Mouse (Mus musculus) lung, postnatal 0 days (tissue): Measurements from ENCODE around the gene Fam83g. TPM values are rescaled to one million over a fixed set of nuclear protein-coding genes. Genes with fewer than 3 reads are reported as not detected.

Source experiments
- ATAC-seq: fragments of 200-750 bp; cut with Nextera tagmentation; 2 replicates; pipeline ENCODE4 v1.8.0; 2017; ENCODE audit warnings: moderate library complexity
- DNase-seq: peaks from one replicate; pipeline ENCODE4 v3.0.0-alpha.2; 2016; ENCODE audit warnings: low spot score
- H3K27ac ChIP-seq: fragments of 300-500 bp; sonication (generic); 2 replicates; pipeline ENCODE4 v1.5.1; 2014; ENCODE audit warnings: antibody characterized with exemption, mild to moderate bottlenecking, low read length, mixed read lengths
- H3K27me3 ChIP-seq: fragments of 300-500 bp; sonication (generic); replicated peaks from 2 replicates; pipeline ENCODE4 v1.6.1; 2014; ENCODE audit warnings: low read length, mixed read lengths; ENCODE audit not compliant: insufficient read depth
- H3K36me3 ChIP-seq: fragments of 300-500 bp; sonication (generic); 2 replicates; pipeline ENCODE4 v1.6.1; 2014; ENCODE audit warnings: low read length, mixed read lengths; ENCODE audit not compliant: insufficient read depth
- H3K4me1 ChIP-seq: fragments of 300-500 bp; sonication (generic); 2 replicates; pipeline ENCODE4 v1.6.1; 2014; ENCODE audit warnings: antibody characterized with exemption, low read depth, low read length, mixed read lengths; ENCODE audit not compliant: insufficient read depth
- H3K4me2 ChIP-seq: fragments of 300-500 bp; sonication (generic); replicated peaks from 2 replicates; pipeline ENCODE4 v1.6.1; 2014; ENCODE audit warnings: low read depth, mild to moderate bottlenecking, low read length, moderate library complexity, mixed read lengths
- H3K4me3 ChIP-seq: fragments of 300-500 bp; sonication (generic); 2 replicates; pipeline ENCODE4 v1.5.1; 2014; ENCODE audit warnings: low read depth, low read length
- H3K9ac ChIP-seq: fragments of 300-500 bp; sonication (generic); replicated peaks from 2 replicates; pipeline ENCODE4 v1.6.1; 2014; ENCODE audit warnings: low read depth, mild to moderate bottlenecking
- H3K9me3 ChIP-seq: fragments of 300-500 bp; sonication (generic); 2 replicates; pipeline ENCODE4 v1.6.1; 2016; ENCODE audit warnings: low read length, mixed read lengths
- CTCF ChIP-seq: IDR thresholded peaks from 2 replicates; pipeline ENCODE4 v1.5.1; 2016; ENCODE audit warnings: antibody characterized with exemption, mild to moderate bottlenecking
- EP300 ChIP-seq: IDR thresholded peaks from 2 replicates; pipeline ENCODE4 v1.6.1; 2016; ENCODE audit warnings: antibody characterized with exemption, mild to moderate bottlenecking, control low read depth
- WGBS: fragments of 180-500 bp; shearing (Covaris S2); extraction: QIAGEN DNeasy Blood & Tissue Kit; methylation state at CpG from one replicate; pipeline ENCODE4 v1.1.7; 2014; 5-methylcytosine and 5-hydroxymethylcytosine counted together
- polyA plus RNA-seq: library from polyadenylated mRNA; unstranded; fragments of >200 nt; fragmentation: Nextera tagmentation; extraction: Ambion mirVana; gene quantifications from 2 replicates; pipeline ENCODE4 v1.2.1, GENCODE M21; 2015

Fam83g gene
- polyA plus RNA-seq, 1 experiment from 2014 or later: 1.9 TPM

- H3K4me1 ChIP-seq: no peaks in the 10 kb centered on the region
- no peak overlapping the region for H3K27ac ChIP-seq
- no peak overlapping the region for H3K4me3 ChIP-seq
- ATAC-seq: no peak
- no peak overlapping the region for H3K9ac ChIP-seq
- 75% methylated on average over 3 of the region's 3 CpGs for WGBS
- no peaks in the 10 kb centered on the region for H3K36me3 ChIP-seq
- no peaks in the 10 kb centered on the region for H3K27me3 ChIP-seq
- H3K4me2 ChIP-seq: no peak overlapping the region
- no peak for DNase-seq
- TF ChIP-seq EP300 (no peak), CTCF (no peak)
- no peaks in the 10 kb centered on the region for H3K9me3 ChIP-seq
These were observed 25.0 kb downstream of the Fam83g start for GRCm38 (mm10) chr11:61708928-61709327.

- H3K4me2 ChIP-seq: no peak overlapping the region
- DNase-seq (no peak), ATAC-seq (no peak)
- 70% methylated on average over 15 of the region's 15 CpGs for WGBS
- no peaks in the 10 kb centered on the region for H3K36me3 ChIP-seq
- H3K4me3 ChIP-seq: no peak overlapping the region
- no peaks in the 10 kb centered on the region for H3K27me3 ChIP-seq
- H3K27ac ChIP-seq: no peak overlapping the region
- no peaks in the 10 kb centered on the region for H3K4me1 ChIP-seq
- no peaks in the 10 kb centered on the region for H3K9me3 ChIP-seq
- no peak for TF ChIP-seq EP300
- TF ChIP-seq CTCF: no peak
- no peak overlapping the region for H3K9ac ChIP-seq
These were observed 29.4 kb downstream of the Fam83g start for GRCm38 (mm10) chr11:61713157-61713855.

GRCm38 (mm10) chr11:61714346-61715117 is 30.6 kb downstream of the Fam83g start:
- 44% methylated on average over 11 of the region's 11 CpGs for WGBS
- ATAC-seq: peak; percentile 83
- Histone ChIP-seq H3K4me1 (no peaks in the 10 kb centered on the region), H3K36me3 (no peaks in the 10 kb centered on the region), H3K27ac (no peak overlapping the region), H3K4me2 (no peak overlapping the region), H3K4me3 (no peak overlapping the region), H3K9me3 (no peaks in the 10 kb centered on the region), H3K9ac (no peak overlapping the region), H3K27me3 (no peaks in the 10 kb centered on the region)
- no peak for TF ChIP-seq EP300
- TF ChIP-seq CTCF: peak; percentile 98
- DNase-seq: peak; percentile 86

- ATAC-seq (no peak), DNase-seq (no peak)
- H3K4me1 ChIP-seq: no peaks in the 10 kb centered on the region
- H3K27ac ChIP-seq: no peak overlapping the region
- H3K9ac ChIP-seq: no peak overlapping the region
- H3K4me3 ChIP-seq: no peak overlapping the region
- H3K27me3 ChIP-seq: no peaks in the 10 kb centered on the region
- H3K36me3 ChIP-seq: no peaks in the 10 kb centered on the region
- 58% methylated on average over 6 of the region's 6 CpGs for WGBS
- TF ChIP-seq CTCF (no peak), EP300 (no peak)
- H3K9me3 ChIP-seq: no peaks in the 10 kb centered on the region
- no peak overlapping the region for H3K4me2 ChIP-seq
These were observed 31.2 kb downstream of the Fam83g start for GRCm38 (mm10) chr11:61715130-61715529.

GRCm38 (mm10) chr11:61717990-61718389 is 34.1 kb downstream of the Fam83g start:
- WGBS: 74% methylated on average over 5 of the region's 5 CpGs
- DNase-seq: no peak

GRCm38 (mm10) chr11:61719387-61719786 is 35.5 kb downstream of the Fam83g start:
- Histone ChIP-seq H3K9ac (no peak overlapping the region), H3K4me2 (no peak overlapping the region), H3K27me3 (no peaks in the 10 kb centered on the region), H3K9me3 (no peaks in the 10 kb centered on the region), H3K4me1 (no peaks in the 10 kb centered on the region), H3K36me3 (no peaks in the 10 kb centered on the region), H3K4me3 (no peak overlapping the region), H3K27ac (no peak overlapping the region)
- TF ChIP-seq CTCF (no peak), EP300 (no peak)
- WGBS: 56% methylated on average over 3 of the region's 3 CpGs
- ATAC-seq (no peak), DNase-seq (no peak)

More at GRCm38 (mm10) chr11:61717990-61718389, 34.1 kb downstream of the Fam83g start:
- Histone ChIP-seq H3K9me3 (no peaks in the 10 kb centered on the region), H3K9ac (no peak overlapping the region), H3K27me3 (no peaks in the 10 kb centered on the region), H3K4me2 (no peak overlapping the region), H3K27ac (no peak overlapping the region), H3K36me3 (no peaks in the 10 kb centered on the region), H3K4me3 (no peak overlapping the region), H3K4me1 (no peaks in the 10 kb centered on the region)
- TF ChIP-seq CTCF (no peak), EP300 (no peak)
- no peak for ATAC-seq
